Mouse (Mus musculus) thymus, postnatal 25 days (tissue): ENCODE data around the gene Crybg1.

ENCODE experiments used
- DNase-seq: peaks from one replicate; pipeline ENCODE4 v3.0.0; 2022

Crybg1 gene

GRCm38 (mm10) chr10:44148337-44149317, at the start of gene Crybg1:
Gene Crybg1 (minus strand): TSS chr10:44148853.
- DNase-seq: peak; percentile 70

GRCm38 (mm10) chr10:44177365-44177764, 28.7 kb upstream of the Crybg1 start:
- no peak for DNase-seq

GRCm38 (mm10) chr10:44176548-44176947, 27.9 kb upstream of the Crybg1 start:
- no peak for DNase-seq

- DNase-seq: no peak
Measured at GRCm38 (mm10) chr10:44176120-44176519, 27.5 kb upstream of the Crybg1 start.

GRCm38 (mm10) chr10:44170145-44170544, 21.5 kb upstream of the Crybg1 start:
- no peak for DNase-seq

GRCm38 (mm10) chr10:44167061-44167460, 18.4 kb upstream of the Crybg1 start:
- no peak for DNase-seq

GRCm38 (mm10) chr10:44164258-44164975, 15.8 kb upstream of the Crybg1 start:
- no peak for DNase-seq

GRCm38 (mm10) chr10:44163028-44163427, 14.4 kb upstream of the Crybg1 start:
- no peak for DNase-seq

- DNase-seq: no peak
Measured at GRCm38 (mm10) chr10:44160150-44160549, 11.5 kb upstream of the Crybg1 start.

- no peak for DNase-seq
Measured at GRCm38 (mm10) chr10:44157489-44157888, 8.8 kb upstream of the Crybg1 start.

GRCm38 (mm10) chr10:44150501-44150900, 1.8 kb upstream of the Crybg1 start:
- DNase-seq: no peak

GRCm38 (mm10) chr10:44143401-44143800, 5.3 kb downstream of the Crybg1 start:
- no peak for DNase-seq

GRCm38 (mm10) chr10:44138137-44138855, 10.4 kb downstream of the Crybg1 start:
- no peak for DNase-seq

- no peak for DNase-seq
Measured at GRCm38 (mm10) chr10:44126047-44126446, 22.6 kb downstream of the Crybg1 start.

- DNase-seq: no peak
Measured at GRCm38 (mm10) chr10:44124400-44124933, 24.2 kb downstream of the Crybg1 start.

- no peak for DNase-seq
Measured at GRCm38 (mm10) chr10:44118616-44119015, 30.0 kb downstream of the Crybg1 start.

- DNase-seq: no peak
Measured at GRCm38 (mm10) chr10:44116796-44117195, 31.9 kb downstream of the Crybg1 start.

GRCm38 (mm10) chr10:44114611-44115010, 34.0 kb downstream of the Crybg1 start:
- DNase-seq: no peak

- no peak for DNase-seq
Measured at GRCm38 (mm10) chr10:44112005-44112675, 36.5 kb downstream of the Crybg1 start.

- DNase-seq: no peak
Measured at GRCm38 (mm10) chr10:44111168-44111567, 37.5 kb downstream of the Crybg1 start.

GRCm38 (mm10) chr10:44110460-44110859, 38.2 kb downstream of the Crybg1 start:
- DNase-seq: no peak

- DNase-seq: no peak
Measured at GRCm38 (mm10) chr10:44094794-44095193, 53.9 kb downstream of the Crybg1 start.
